Mouse (Mus musculus): ENCODE results near the gene Wdr95. TPM values are rescaled to one million over a fixed set of nuclear protein-coding genes. Genes with fewer than 3 reads are reported as not detected.

The Wdr95 gene
- polyA plus RNA-seq, 1 experiment from 2014 or later: 0.71 TPM

DNA sequence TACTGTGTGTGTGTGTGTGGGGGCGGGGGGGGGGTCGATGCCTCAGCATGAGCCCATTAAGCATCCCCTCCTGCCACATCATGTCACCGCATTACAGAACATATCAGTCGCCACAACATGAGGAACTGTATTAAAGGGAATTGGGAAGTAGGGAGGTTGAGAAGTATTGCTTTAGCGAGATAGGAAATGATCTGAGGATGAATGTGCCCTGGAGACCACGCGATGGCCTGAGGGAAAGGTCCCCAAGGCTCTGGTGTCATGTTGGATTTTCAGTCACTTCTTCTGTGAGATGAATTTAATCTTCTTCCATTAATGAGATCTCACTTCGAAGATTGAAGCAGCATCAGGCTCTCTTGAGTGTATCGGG, 130.9 kb downstream of the Wdr95 start:
- Histone ChIP-seq H3K4me1 (no peaks in the 10 kb centered on the region; the same call in 1 of the 2 replicates), H3K27ac (no peak overlapping the region), H3K4me3 (no peak overlapping the region), H3K9me3 (0 out of 2 replicates have a peak, but pooled peaks cover 3% of the 10 kb centered on the region), H3K4me2 (replicated peaks) (no peak overlapping the region), H3K27me3 (replicated peaks) (no peaks in the 10 kb centered on the region), H3K36me3 (no peaks in the 10 kb centered on the region), H3K9ac (no peak overlapping the region)
- WGBS: 64% methylated on average over 9 of the region's 9 CpGs
- ATAC-seq (ENCODE audit: low FRiP score, low read depth): no peak

DNA sequence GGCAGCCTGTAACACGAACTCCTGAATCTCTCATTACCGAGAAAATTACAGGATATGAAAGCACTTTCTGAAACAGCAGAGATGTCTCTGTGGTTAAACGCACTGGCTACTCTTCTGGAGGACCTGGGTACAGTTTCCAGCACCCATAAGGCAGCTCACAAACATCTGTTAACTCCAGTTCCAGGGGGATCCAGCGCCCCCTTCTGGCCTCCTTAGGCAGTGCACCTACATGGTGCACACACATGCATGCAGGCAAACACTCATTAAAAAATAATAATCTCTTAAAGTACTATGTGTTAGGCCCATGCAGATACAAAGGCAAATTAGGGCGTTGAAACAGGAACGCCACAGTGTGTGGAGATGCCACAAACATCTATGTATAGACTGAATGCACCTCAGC, 132.9 kb downstream of the Wdr95 start:
- no peaks in the 10 kb centered on the region for H3K36me3 ChIP-seq
- 0 out of 2 replicates have a peak, but pooled peaks cover 3% of the 10 kb centered on the region for H3K9me3 ChIP-seq
- no peak overlapping the region for H3K4me3 ChIP-seq
- 88% methylated on average over 6 of the region's 6 CpGs for WGBS
- no peak overlapping the region for H3K27ac ChIP-seq
- no peaks in the 10 kb centered on the region; the same call in 1 of the 2 replicates for H3K4me1 ChIP-seq
- H3K4me2 ChIP-seq (replicated peaks): no peak overlapping the region
- H3K9ac ChIP-seq: no peak overlapping the region
- no peaks in the 10 kb centered on the region for H3K27me3 ChIP-seq (replicated peaks)
- no peak for ATAC-seq (ENCODE audit: low FRiP score, low read depth)

Other genes with a start within 250 kb of the Wdr95 start
- 0.51 and 0.74 TPM in 2 replicates for gene Medag, start 116.9 kb upstream of the Wdr95 start, polyA plus RNA-seq (2016; fragmentation: Nextera tagmentation; extraction: Ambion mirVana)
- 0.46 and 0.68 TPM in 2 replicates for gene Tex26, start 89.0 kb upstream of the Wdr95 start, polyA plus RNA-seq (2016; fragmentation: Nextera tagmentation; extraction: Ambion mirVana)
- gene Hsph1, start 107.7 kb downstream of the Wdr95 start, polyA plus RNA-seq (2016; fragmentation: Nextera tagmentation; extraction: Ambion mirVana): 96.7 and 99.8 TPM in 2 replicates
- 13.6 and 15.2 TPM in 2 replicates for gene B3glct, start 149.6 kb downstream of the Wdr95 start, polyA plus RNA-seq (2016; fragmentation: Nextera tagmentation; extraction: Ambion mirVana)

Measured in neural tube, embryonic 12.5 days (tissue).